8 mouse cellular contexts compared by ENCODE assay signal in genomic region chr10:99524273-99525212, GRCm38 (mm10).
A peak's percentile ranks its signal among the peaks of the same experiment; 100 is the strongest.
DNase-seq lines count a peak whose midpoint lies in the region; ATAC-seq and TF ChIP-seq lines count a peak whose summit lies in the region.

No protein-coding gene starts in this region.

- no peak for ATAC-seq in embryonic facial prominence, embryonic 15.5 days (ENCODE audit: insufficient number of reproducible peaks, low FRiP score, low TSS enrichment, low read depth)
- ATAC-seq in neural tube, embryonic 11.5 days (ENCODE audit: insufficient read depth, low FRiP score, low TSS enrichment), result no peak
- no peak for ATAC-seq in megakaryocyte-erythroid progenitor cell, adult 5-6 weeks (replicated peaks; ENCODE audit: low FRiP score, low TSS enrichment, poor library complexity, severe bottlenecking)

- WGBS in embryonic facial prominence, embryonic 15.5 days, result 37% methylated on average over 20 of the region's 20 CpGs
- 41% methylated on average over 20 of the region's 20 CpGs for WGBS in neural tube, embryonic 11.5 days

- peak overlapping the region; percentile 13 for H3K27ac ChIP-seq in gastrocnemius, adult 2 months
- peak overlapping the region; percentile 34; the same call in 1 of the 2 replicates for H3K27ac ChIP-seq in embryonic facial prominence, embryonic 15.5 days (replicated peaks)
- H3K27ac ChIP-seq in neural tube, embryonic 11.5 days (ENCODE audit: low read depth, low read length), result no peak overlapping the region

- no peak overlapping the region for H3K9ac ChIP-seq in embryonic facial prominence, embryonic 15.5 days
- H3K9ac ChIP-seq in neural tube, embryonic 11.5 days (ENCODE audit: low read length), result no peak overlapping the region

- TF ChIP-seq CTCF in gastrocnemius, adult 2 months (IDR thresholded peaks at IDR 0.05), result no peak

- no peak for DNase-seq in gastrocnemius, adult 2 months
- DNase-seq in gastrocnemius, adult 8-10 months (ENCODE audit: low spot score in 2 of 2), result no peak
- peak; percentile 67 for DNase-seq in heart, postnatal 4 days
- DNase-seq in left cerebral cortex, postnatal 36 days (ENCODE audit: low spot score in 2 of 2), result peak; percentile 50 to 59
- peak; percentile 45 for DNase-seq in neural tube, embryonic 11.5 days (ENCODE audit: low spot score)
- DNase-seq in adrenal gland, adult 8-10 months, result no peak

- H3K4me1 ChIP-seq in embryonic facial prominence, embryonic 15.5 days, result peaks cover 13% of the 10 kb centered on the region
- H3K4me1 ChIP-seq in neural tube, embryonic 11.5 days (ENCODE audit: control insufficient read depth, insufficient read depth, low read length), result peaks cover 4% of the 10 kb centered on the region

- no peaks in the 10 kb centered on the region for H3K36me3 ChIP-seq in embryonic facial prominence, embryonic 15.5 days
- no peaks in the 10 kb centered on the region for H3K36me3 ChIP-seq in neural tube, embryonic 11.5 days (ENCODE audit: control insufficient read depth, insufficient read depth, low read length)

- intact Hi-C loops in gastrocnemius, adult 2 months (cut with DNase I), result no loop called here
- intact Hi-C loops in left cerebral cortex, postnatal 36 days (cut with DNase I), result no loop called here

- H3K4me2 ChIP-seq in embryonic facial prominence, embryonic 15.5 days (replicated peaks), result peak overlapping the region; percentile 15; the same call in 1 of the 2 replicates
- no peak overlapping the region for H3K4me2 ChIP-seq in neural tube, embryonic 11.5 days (ENCODE audit: low read depth)

- H3K4me3 ChIP-seq in gastrocnemius, adult 2 months, result no peak overlapping the region
- H3K4me3 ChIP-seq in embryonic facial prominence, embryonic 15.5 days (replicated peaks), result no peak overlapping the region
- H3K4me3 ChIP-seq in neural tube, embryonic 11.5 days (ENCODE audit: low read depth, low read length), result no peak overlapping the region

- H3K27me3 ChIP-seq in embryonic facial prominence, embryonic 15.5 days, result no peaks in the 10 kb centered on the region
- H3K27me3 ChIP-seq in neural tube, embryonic 11.5 days (ENCODE audit: control insufficient read depth, insufficient read depth, low read length), result no peaks in the 10 kb centered on the region

- no peaks in the 10 kb centered on the region for H3K9me3 ChIP-seq in embryonic facial prominence, embryonic 15.5 days (replicated peaks)
- H3K9me3 ChIP-seq in neural tube, embryonic 11.5 days (ENCODE audit: control insufficient read depth, low read length), result no peaks in the 10 kb centered on the region

Comparison
In these comparisons a context has a peak if more than half of its experiments do, and no peak if none do; other contexts are left out.
1. DNase-seq: peak in heart, postnatal 4 days (single experiment), left cerebral cortex, postnatal 36 days (2 of 2) and neural tube, embryonic 11.5 days (single experiment); none in gastrocnemius, adult 2 months (single experiment), gastrocnemius, adult 8-10 months (0 of 2) and adrenal gland, adult 8-10 months (single experiment).